Mouse (Mus musculus) CH12.LX (cell line): ENCODE measurements around the gene Gm11032. TPM values are rescaled to one million over a fixed set of nuclear protein-coding genes. Genes with fewer than 3 reads are reported as not detected.

Experiments used
- DNase-seq: peaks from one replicate; pipeline ENCODE4 v3.0.0-alpha.2; 2013; ENCODE audit errors: extremely low read depth
- H3K27ac ChIP-seq: 2 replicates; pipeline ENCODE4 v1.5.1; 2012; ENCODE audit warnings: low read depth, mild to moderate bottlenecking, control low read depth, moderate library complexity; ENCODE audit not compliant: insufficient read depth
- H3K27me3 ChIP-seq: replicated peaks from 2 replicates; pipeline ENCODE3; 2012; ENCODE audit warnings: inconsistent platforms
- H3K36me3 ChIP-seq, 2 experiments: replicated peaks in 1 of 2; 2 replicates each; pipeline versions ENCODE3 to v1.6.1; 2012; ENCODE audit warnings: inconsistent platforms in 1 of 2, low read length in 1 of 2, mild to moderate bottlenecking in 1 of 2, mixed read lengths in 1 of 2, moderate library complexity in 1 of 2; ENCODE audit not compliant: control insufficient read depth in 1 of 2, insufficient read depth in 1 of 2
- H3K4me1 ChIP-seq, 2 experiments: 2 replicates each; pipeline ENCODE4 v1.6.1; 2012; ENCODE audit warnings: inconsistent platforms in 1 of 2, moderate library complexity in 1 of 2; ENCODE audit not compliant: insufficient read depth in 2 of 2, control insufficient read depth in 1 of 2
- H3K4me2 ChIP-seq: 2 replicates; pipeline ENCODE4 v1.6.1; 2012; ENCODE audit warnings: low read depth, mild to moderate bottlenecking, control low read depth; ENCODE audit not compliant: poor library complexity, insufficient read depth, severe bottlenecking
- H3K4me3 ChIP-seq, 3 experiments: fragments of 150-350 bp in 1 of 3; sonication (generic) in 1 of 3; replicated peaks in 1 of 3; 2 replicates each; pipeline versions ENCODE3 to v1.5.1; 2011 to 2012; ENCODE audit warnings: low read depth in 2 of 3, low read length in 2 of 3, mild to moderate bottlenecking in 2 of 3, moderate library complexity in 2 of 3, control low read depth in 1 of 3, improper control_type of control experiment in 1 of 3, inconsistent platforms in 1 of 3, mixed read lengths in 1 of 3; ENCODE audit not compliant: poor library complexity in 1 of 3
- H3K79me2 ChIP-seq: replicated peaks from 2 replicates; pipeline ENCODE4 v1.6.1; 2012; ENCODE audit warnings: mild to moderate bottlenecking, moderate library complexity; ENCODE audit not compliant: control insufficient read depth, poor library complexity, insufficient read depth, severe bottlenecking; ENCODE audit errors: extremely low read depth
- H3K9ac ChIP-seq: 2 replicates; pipeline ENCODE4 v1.6.1; 2012; ENCODE audit warnings: low read depth, mild to moderate bottlenecking, control low read depth, moderate library complexity; ENCODE audit not compliant: insufficient read depth
- H3K9me3 ChIP-seq: replicated peaks from 2 replicates; pipeline ENCODE3; 2012; ENCODE audit warnings: low read length, inconsistent platforms, mixed read lengths
- BHLHE40 ChIP-seq: IDR thresholded peaks from 2 replicates; pipeline ENCODE4 v1.6.1; 2011; ENCODE audit warnings: mild to moderate bottlenecking, low read depth, low read length, improper control_type of control experiment
- ETS1 ChIP-seq: conservative IDR thresholded peaks from 2 replicates; pipeline ENCODE4 v1.6.1; 2012; ENCODE audit warnings: low read depth, mild to moderate bottlenecking, inconsistent platforms, low read length, improper control_type of control experiment, moderate library complexity
- HCFC1 ChIP-seq: IDR thresholded peaks from 2 replicates; pipeline ENCODE4 v1.6.1; 2012; ENCODE audit warnings: low read depth, mild to moderate bottlenecking, inconsistent platforms, low read length, improper control_type of control experiment
- JUND ChIP-seq: conservative IDR thresholded peaks from 2 replicates; pipeline ENCODE4 v1.6.1; 2011; ENCODE audit warnings: low read depth, low read length, improper control_type of control experiment
- KAT2A ChIP-seq: IDR thresholded peaks from 2 replicates; pipeline ENCODE4 v1.6.1; 2012; ENCODE audit warnings: low read length, improper control_type of control experiment, inconsistent platforms; ENCODE audit not compliant: insufficient replicate concordance
- MAFK ChIP-seq: IDR thresholded peaks from 2 replicates; pipeline ENCODE4 v1.6.1; 2011; ENCODE audit warnings: low read length, improper control_type of control experiment; ENCODE audit not compliant: insufficient replicate concordance
- SMC3 ChIP-seq: IDR thresholded peaks from 2 replicates; pipeline ENCODE4 v1.6.1; 2011; ENCODE audit warnings: low read depth, low read length, improper control_type of control experiment
- TCF12 ChIP-seq: IDR thresholded peaks from 2 replicates; pipeline ENCODE4 v1.6.1; 2014; ENCODE audit warnings: low read depth, mild to moderate bottlenecking, inconsistent platforms, low read length, improper control_type of control experiment
- ZC3H11A ChIP-seq: IDR thresholded peaks from 2 replicates; pipeline ENCODE4 v1.6.1; 2012; ENCODE audit warnings: low read depth, mild to moderate bottlenecking, inconsistent platforms, low read length, improper control_type of control experiment
- ZMIZ1 ChIP-seq: IDR thresholded peaks from 2 replicates; pipeline ENCODE4 v1.6.1; 2012; ENCODE audit warnings: low read depth, mild to moderate bottlenecking, inconsistent platforms, low read length, improper control_type of control experiment
- ZNF384 ChIP-seq: IDR thresholded peaks from 2 replicates; pipeline ENCODE4 v1.6.1; 2012; ENCODE audit warnings: low read depth, low read length, improper control_type of control experiment, inconsistent platforms
- dilution Hi-C: fragments of 300-500 bp; cut with MboI; formaldehyde crosslinking; loops from 2 replicates; pipeline ENCODE4 v1.14.3; 2020; ENCODE audit warnings: low sequenced_read_pairs; ENCODE audit not compliant: extremely low pct_unique_long_range_greater_than_20kb, extremely low pct_ligation_motif_present
- in situ Hi-C: fragments of 300-500 bp; cut with MboI; formaldehyde crosslinking; loops from 3 replicates; pipeline ENCODE4 v1.14.3; 2019; ENCODE audit warnings: low sequenced_read_pairs, low pct_ligation_motif_present, low pct_unique_long_range_greater_than_20kb, mixed read lengths
- polyA plus RNA-seq: library from polyadenylated mRNA; unstranded; fragments of >175 nt; gene quantifications from 2 replicates; pipeline ENCODE4 v1.2.1, GENCODE M21; 2012; ENCODE audit warnings: low read depth; ENCODE audit not compliant: insufficient read length
- total RNA-seq, 2 experiments: library from RNA; depleted of rRNA; stranded (reverse); fragments of 300-350 nt in 1 of 2; fragments of >200 nt in 1 of 2; gene quantifications; 2 replicates each; pipeline ENCODE4 v1.2.3; 2012 to 2014

The Gm11032 gene
- total and polyA plus RNA-seq, 3 experiments, result not detected

GRCm38 (mm10) chr11:4633420-4633819 lies 13.6 kb downstream of the Gm11032 start:
- Histone ChIP-seq H3K9me3 (no peaks in the 10 kb centered on the region), H3K4me1 (peaks cover 0 to 11% of the 10 kb centered on the region in 2 experiments; a peak in 2 of 4 replicates), H3K27ac (no peak overlapping the region), H3K79me2 (peaks cover 6% of the 10 kb centered on the region), H3K36me3 (no peaks in the 10 kb centered on the region), H3K4me2 (no peak overlapping the region), H3K27me3 (peaks cover 18% of the 10 kb centered on the region), H3K9ac (no peak overlapping the region)
- DNase-seq, result no peak
- dilution Hi-C loops (no loop called here), in situ Hi-C loops (no loop called here)
- TF ChIP-seq TCF12 (no peak), ETS1 (no peak), HCFC1 (no peak), ZMIZ1 (no peak), SMC3 (no peak), BHLHE40 (no peak)
- TF ChIP-seq, all 38 proteins: peak for 0
- H3K4me3 ChIP-seq, result no peak overlapping the region

- Histone ChIP-seq H3K4me3 (no peak overlapping the region), H3K4me1 (peaks cover 7 to 20% of the 10 kb centered on the region in 2 experiments; a peak in 3 of 4 replicates), H3K9ac (no peak overlapping the region), H3K27me3 (peaks cover 18% of the 10 kb centered on the region), H3K36me3 (peaks cover 0 to 5% of the 10 kb centered on the region in 2 experiments), H3K27ac (no peak overlapping the region), H3K4me2 (no peak overlapping the region), H3K79me2 (peaks cover 16% of the 10 kb centered on the region), H3K9me3 (no peaks in the 10 kb centered on the region)
- TF ChIP-seq KAT2A, result no peak
- TF ChIP-seq ZC3H11A, result no peak
- TF ChIP-seq JUND, result no peak
- TF ChIP-seq ZNF384, result no peak
- TF ChIP-seq BHLHE40, result no peak
- dilution Hi-C loops (no loop called here), in situ Hi-C loops (no loop called here)
- no peak for DNase-seq
These were observed 14.5 kb downstream of the Gm11032 start for GRCm38 (mm10) chr11:4634395-4634794.

GRCm38 (mm10) chr11:4636782-4637342 lies 17.0 kb downstream of the Gm11032 start:
- no peak overlapping the region for H3K27ac ChIP-seq
- dilution Hi-C loops, result no loop called here

More at GRCm38 (mm10) chr11:4636782-4637342, 17.0 kb downstream of the Gm11032 start:
- peaks cover 14% of the 10 kb centered on the region for H3K27me3 ChIP-seq
- in situ Hi-C loops, result loop anchor here (5.0 kb wide), 1 partner anchor 40 kb away; no protein-coding TSS in a partner anchor
- 0 out of 2 replicates have a peak overlapping the region, but pooled peaks have one; percentile 5 for H3K9ac ChIP-seq
- TF ChIP-seq ETS1, result no peak
- TF ChIP-seq MAFK, result 0 out of 2 replicates have a peak, but pooled peaks have one; percentile 7
- H3K79me2 ChIP-seq, result peaks cover 31% of the 10 kb centered on the region
- peak overlapping the region; percentile 41 for H3K4me2 ChIP-seq
- no peaks in the 10 kb centered on the region for H3K9me3 ChIP-seq
- H3K36me3 ChIP-seq, result peaks cover 8 to 25% of the 10 kb centered on the region in 2 experiments
- no peak for DNase-seq
- peak overlapping the region; percentile 3 to 79 (median 51) for H3K4me3 ChIP-seq
- peaks cover 7 to 23% of the 10 kb centered on the region in 2 experiments; a peak in 3 of 4 replicates for H3K4me1 ChIP-seq
